Mouse (Mus musculus) bone marrow, adult 2 months (tissue): ENCODE data around the gene Pln.

Source experiments
- CTCF ChIP-seq: fragments of 200-500 bp; IDR thresholded peaks from 2 replicates; pipeline ENCODE4 v1.5.1; 2011; ENCODE audit warnings: low read length, control low read depth; ENCODE audit not compliant: control insufficient read depth, insufficient read depth
- POLR2A ChIP-seq: fragments of 200-500 bp; IDR thresholded peaks from 2 replicates; pipeline ENCODE4 v1.6.1; 2011; ENCODE audit warnings: low read depth, mild to moderate bottlenecking, control low read depth, low read length, borderline replicate concordance; ENCODE audit not compliant: control insufficient read depth

DNA sequence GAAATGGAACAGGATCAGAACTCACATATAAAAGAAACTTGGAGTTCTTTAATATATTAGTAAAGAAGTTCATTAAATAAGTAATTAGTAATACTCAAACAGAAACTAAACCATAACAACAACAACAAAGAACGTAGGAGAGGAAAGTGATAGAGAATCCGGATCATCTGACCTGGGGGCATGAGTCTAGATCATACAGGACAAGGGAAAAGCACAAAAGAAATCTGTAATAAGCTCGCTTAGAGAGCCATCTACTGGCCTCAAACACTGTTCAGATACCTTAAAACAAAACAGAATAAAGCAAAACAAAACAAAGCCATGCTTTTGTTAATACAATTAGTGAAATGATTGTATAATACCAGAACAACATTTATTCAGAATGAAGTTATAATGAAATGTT is 31.6 kb upstream of the Pln start:
- no peak for TF ChIP-seq POLR2A
- no peak for TF ChIP-seq CTCF
